Mouse (Mus musculus): ENCODE data around the gene Fam69b. TPM values are rescaled to one million over a fixed set of nuclear protein-coding genes. Genes with fewer than 3 reads are reported as not detected.

The Fam69b gene
- polyA plus RNA-seq, 1 experiment from 2014 or later: 17.1 TPM

- Histone ChIP-seq H3K4me2 (ENCODE audit: low read depth, low read length) (no peak overlapping the region), H3K9ac (ENCODE audit: low read length) (no peak overlapping the region), H3K4me3 (ENCODE audit: low read length) (no peak overlapping the region), H3K27ac (ENCODE audit: low read length) (no peak overlapping the region), H3K9me3 (ENCODE audit: control insufficient read depth, low read length) (no peaks in the 10 kb centered on the region), H3K4me1 (replicated peaks; ENCODE audit: control insufficient read depth, insufficient read depth, low read length) (peaks cover 9% of the 10 kb centered on the region), H3K27me3 (ENCODE audit: control insufficient read depth, insufficient read depth, low read depth, low read length) (no peaks in the 10 kb centered on the region), H3K36me3 (ENCODE audit: control insufficient read depth, insufficient read depth, low read length) (no peaks in the 10 kb centered on the region)
- no peak for ATAC-seq (ENCODE audit: low read depth)
Observed at GRCm38 (mm10) chr2:26611896-26612295, 16.4 kb upstream of the Fam69b start.

GRCm38 (mm10) chr2:26614903-26615302 is 13.4 kb upstream of the Fam69b start:
- no peaks in the 10 kb centered on the region for H3K27me3 ChIP-seq (ENCODE audit: control insufficient read depth, insufficient read depth, low read depth, low read length)

GRCm38 (mm10) chr2:26615459-26616124 is 12.7 kb upstream of the Fam69b start:
- H3K4me2 ChIP-seq (ENCODE audit: low read depth, low read length): no peak overlapping the region
- WGBS: 74% methylated on average over 4 of the region's 4 CpGs
- H3K9ac ChIP-seq (ENCODE audit: low read length): no peak overlapping the region
- no peaks in the 10 kb centered on the region for H3K9me3 ChIP-seq (ENCODE audit: control insufficient read depth, low read length)
- no peak overlapping the region for H3K27ac ChIP-seq (ENCODE audit: low read length)
- no peak overlapping the region for H3K4me3 ChIP-seq (ENCODE audit: low read length)
- no peak for ATAC-seq (ENCODE audit: low read depth)
- H3K36me3 ChIP-seq (ENCODE audit: control insufficient read depth, insufficient read depth, low read length): no peaks in the 10 kb centered on the region
- H3K27me3 ChIP-seq (ENCODE audit: control insufficient read depth, insufficient read depth, low read depth, low read length): no peaks in the 10 kb centered on the region
- H3K4me1 ChIP-seq (replicated peaks; ENCODE audit: control insufficient read depth, insufficient read depth, low read length): no peaks in the 10 kb centered on the region; the same call in 1 of the 2 replicates

More at GRCm38 (mm10) chr2:26614903-26615302, 13.4 kb upstream of the Fam69b start:
- H3K27ac ChIP-seq (ENCODE audit: low read length): no peak overlapping the region
- H3K4me2 ChIP-seq (ENCODE audit: low read depth, low read length): no peak overlapping the region
- no peak for ATAC-seq (ENCODE audit: low read depth)
- no peak overlapping the region for H3K9ac ChIP-seq (ENCODE audit: low read length)
- no peak overlapping the region for H3K4me3 ChIP-seq (ENCODE audit: low read length)
- no peaks in the 10 kb centered on the region for H3K36me3 ChIP-seq (ENCODE audit: control insufficient read depth, insufficient read depth, low read length)
- 69% methylated on average over 5 of the region's 5 CpGs for WGBS
- H3K9me3 ChIP-seq (ENCODE audit: control insufficient read depth, low read length): no peaks in the 10 kb centered on the region
- H3K4me1 ChIP-seq (replicated peaks; ENCODE audit: control insufficient read depth, insufficient read depth, low read length): no peaks in the 10 kb centered on the region; the same call in 1 of the 2 replicates

- WGBS: 71% methylated on average over 6 of the region's 6 CpGs
- no peaks in the 10 kb centered on the region for H3K36me3 ChIP-seq (ENCODE audit: control insufficient read depth, insufficient read depth, low read length)
- no peaks in the 10 kb centered on the region for H3K4me1 ChIP-seq (replicated peaks; ENCODE audit: control insufficient read depth, insufficient read depth, low read length)
- no peak overlapping the region for H3K4me3 ChIP-seq (ENCODE audit: low read length)
- no peak overlapping the region for H3K4me2 ChIP-seq (ENCODE audit: low read depth, low read length)
- no peak overlapping the region for H3K27ac ChIP-seq (ENCODE audit: low read length)
- H3K27me3 ChIP-seq (ENCODE audit: control insufficient read depth, insufficient read depth, low read depth, low read length): no peaks in the 10 kb centered on the region
- ATAC-seq (ENCODE audit: low read depth): no peak
- no peak overlapping the region for H3K9ac ChIP-seq (ENCODE audit: low read length)
- H3K9me3 ChIP-seq (ENCODE audit: control insufficient read depth, low read length): no peaks in the 10 kb centered on the region
Observed at GRCm38 (mm10) chr2:26617331-26617730, 10.9 kb upstream of the Fam69b start.

- no peak for ATAC-seq (ENCODE audit: low read depth)
- H3K9ac ChIP-seq (ENCODE audit: low read length): no peak overlapping the region
- H3K36me3 ChIP-seq (ENCODE audit: control insufficient read depth, insufficient read depth, low read length): no peaks in the 10 kb centered on the region
- WGBS: 50% methylated on average over 7 of the region's 7 CpGs
- no peaks in the 10 kb centered on the region for H3K27me3 ChIP-seq (ENCODE audit: control insufficient read depth, insufficient read depth, low read depth, low read length)
- 0 out of 2 replicates have a peak, but pooled peaks cover 2% of the 10 kb centered on the region for H3K4me1 ChIP-seq (replicated peaks; ENCODE audit: control insufficient read depth, insufficient read depth, low read length)
- H3K27ac ChIP-seq (ENCODE audit: low read length): no peak overlapping the region
- no peak overlapping the region for H3K4me2 ChIP-seq (ENCODE audit: low read depth, low read length)
- no peak overlapping the region for H3K4me3 ChIP-seq (ENCODE audit: low read length)
- H3K9me3 ChIP-seq (ENCODE audit: control insufficient read depth, low read length): no peaks in the 10 kb centered on the region
Observed at GRCm38 (mm10) chr2:26617928-26618327, 10.3 kb upstream of the Fam69b start.

- 0 out of 2 replicates have a peak, but pooled peaks cover 2% of the 10 kb centered on the region for H3K4me1 ChIP-seq (replicated peaks; ENCODE audit: control insufficient read depth, insufficient read depth, low read length)
- H3K27ac ChIP-seq (ENCODE audit: low read length): no peak overlapping the region
- ATAC-seq (ENCODE audit: low read depth): no peak
- 32% methylated on average over 2 of the region's 2 CpGs for WGBS
- H3K27me3 ChIP-seq (ENCODE audit: control insufficient read depth, insufficient read depth, low read depth, low read length): no peaks in the 10 kb centered on the region
- no peak overlapping the region for H3K4me2 ChIP-seq (ENCODE audit: low read depth, low read length)
- H3K9me3 ChIP-seq (ENCODE audit: control insufficient read depth, low read length): no peaks in the 10 kb centered on the region
- no peaks in the 10 kb centered on the region for H3K36me3 ChIP-seq (ENCODE audit: control insufficient read depth, insufficient read depth, low read length)
- H3K9ac ChIP-seq (ENCODE audit: low read length): no peak overlapping the region
- no peak overlapping the region for H3K4me3 ChIP-seq (ENCODE audit: low read length)
Observed at GRCm38 (mm10) chr2:26621246-26621645, 7.0 kb upstream of the Fam69b start.

GRCm38 (mm10) chr2:26622984-26623383 is 5.3 kb upstream of the Fam69b start:
- Histone ChIP-seq H3K4me1 (replicated peaks; ENCODE audit: control insufficient read depth, insufficient read depth, low read length) (0 out of 2 replicates have a peak, but pooled peaks cover 2% of the 10 kb centered on the region), H3K4me3 (ENCODE audit: low read length) (no peak overlapping the region), H3K9me3 (ENCODE audit: control insufficient read depth, low read length) (no peaks in the 10 kb centered on the region), H3K9ac (ENCODE audit: low read length) (no peak overlapping the region), H3K27ac (ENCODE audit: low read length) (no peak overlapping the region), H3K4me2 (ENCODE audit: low read depth, low read length) (no peak overlapping the region), H3K27me3 (ENCODE audit: control insufficient read depth, insufficient read depth, low read depth, low read length) (no peaks in the 10 kb centered on the region), H3K36me3 (ENCODE audit: control insufficient read depth, insufficient read depth, low read length) (no peaks in the 10 kb centered on the region)
- no peak for ATAC-seq (ENCODE audit: low read depth)
- WGBS: 37% methylated on average over 5 of the region's 5 CpGs

GRCm38 (mm10) chr2:26625419-26625818 is 2.8 kb upstream of the Fam69b start:
- 78% methylated on average over 3 of the region's 3 CpGs for WGBS
- Histone ChIP-seq H3K27me3 (ENCODE audit: control insufficient read depth, insufficient read depth, low read depth, low read length) (no peaks in the 10 kb centered on the region), H3K27ac (ENCODE audit: low read length) (no peak overlapping the region), H3K4me2 (ENCODE audit: low read depth, low read length) (no peak overlapping the region), H3K9me3 (ENCODE audit: control insufficient read depth, low read length) (no peaks in the 10 kb centered on the region), H3K4me1 (replicated peaks; ENCODE audit: control insufficient read depth, insufficient read depth, low read length) (peaks cover 15% of the 10 kb centered on the region), H3K9ac (ENCODE audit: low read length) (no peak overlapping the region), H3K36me3 (ENCODE audit: control insufficient read depth, insufficient read depth, low read length) (no peaks in the 10 kb centered on the region), H3K4me3 (ENCODE audit: low read length) (no peak overlapping the region)
- ATAC-seq (ENCODE audit: low read depth): no peak

GRCm38 (mm10) chr2:26626081-26626480 is 2.2 kb upstream of the Fam69b start:
- WGBS: 53% methylated on average over 3 of the region's 3 CpGs
- Histone ChIP-seq H3K36me3 (ENCODE audit: control insufficient read depth, insufficient read depth, low read length) (no peaks in the 10 kb centered on the region), H3K9ac (ENCODE audit: low read length) (no peak overlapping the region), H3K4me1 (replicated peaks; ENCODE audit: control insufficient read depth, insufficient read depth, low read length) (peaks cover 17% of the 10 kb centered on the region), H3K27me3 (ENCODE audit: control insufficient read depth, insufficient read depth, low read depth, low read length) (no peaks in the 10 kb centered on the region), H3K4me3 (ENCODE audit: low read length) (no peak overlapping the region), H3K4me2 (ENCODE audit: low read depth, low read length) (no peak overlapping the region), H3K27ac (ENCODE audit: low read length) (no peak overlapping the region), H3K9me3 (ENCODE audit: control insufficient read depth, low read length) (no peaks in the 10 kb centered on the region)
- ATAC-seq (ENCODE audit: low read depth): no peak

Data from lung, embryonic 16.5 days (tissue).